ENCODE assay signal across 26 mouse cellular contexts in the genomic region with DNA sequence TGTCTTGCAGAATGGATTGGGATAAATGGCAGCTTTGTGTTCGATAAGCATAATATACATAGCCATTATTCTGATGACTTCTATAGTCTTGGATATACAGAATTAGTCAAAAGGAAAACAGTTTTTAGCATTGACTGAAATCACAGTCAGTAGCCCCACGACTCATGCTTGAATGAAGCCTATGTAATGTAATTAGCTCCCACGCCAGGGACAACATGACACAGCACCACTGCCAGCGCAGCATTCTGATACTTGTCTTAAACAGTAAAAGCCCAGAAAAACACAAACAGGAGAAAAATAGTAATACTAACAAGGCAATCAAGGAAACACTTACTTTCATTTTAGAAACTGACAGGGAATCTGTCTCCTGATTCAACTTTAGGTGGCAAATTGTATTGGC.
DNase-seq lines count a peak whose midpoint lies in the region; ATAC-seq and TF ChIP-seq lines count a peak whose summit lies in the region.
"Had no signal": no experiment of that assay in that cellular context is flagged by ENCODE, and none has a peak within 500 bp of the region (broad histone marks: within the 10 kb centered on the region; RNA-seq: fewer than 3 reads in every experiment).

No protein-coding gene starts in this region.

- H3K9ac ChIP-seq in midbrain, postnatal 0 days (replicated peaks; ENCODE audit: low read length, poor library complexity, severe bottlenecking): no peak overlapping the region
- no peak overlapping the region for H3K9ac ChIP-seq in midbrain, embryonic 11.5 days (ENCODE audit: low read length)
- H3K9ac ChIP-seq: embryonic facial prominence, embryonic 15.5 days; heart, embryonic 12.5 days; hindbrain, embryonic 15.5 days; limb, embryonic 13.5 days; midbrain, embryonic 12.5 days; neural tube, embryonic 13.5 days had no signal

- H3K4me2 ChIP-seq in midbrain, postnatal 0 days (ENCODE audit: low read depth, low read length, poor library complexity, severe bottlenecking): no peak overlapping the region
- H3K4me2 ChIP-seq in midbrain, embryonic 11.5 days: no peak overlapping the region
- H3K4me2 ChIP-seq: embryonic facial prominence, embryonic 15.5 days; heart, embryonic 12.5 days; hindbrain, embryonic 15.5 days; limb, embryonic 13.5 days; liver, embryonic 11.5 days; midbrain, embryonic 12.5 days; neural tube, embryonic 13.5 days had no signal

- peak; percentile 83 for ATAC-seq in frontal cortex, adult (ENCODE audit: low TSS enrichment)
- ATAC-seq in midbrain, postnatal 0 days (ENCODE audit: low FRiP score): no peak
- no peak for ATAC-seq in midbrain, embryonic 11.5 days (ENCODE audit: low FRiP score)
- ATAC-seq: activated CD4-positive, CD25-positive, alpha-beta regulatory T cell, adult 4 months had no signal

- H3K4me3 ChIP-seq in midbrain, postnatal 0 days (ENCODE audit: low read depth, low read length): no peak overlapping the region
- H3K4me3 ChIP-seq in midbrain, embryonic 11.5 days (ENCODE audit: low read depth, low read length): no peak overlapping the region
- H3K4me3 ChIP-seq: embryonic facial prominence, embryonic 10.5 days; embryonic facial prominence, embryonic 15.5 days; heart, adult 2 months; heart, embryonic 12.5 days; hindbrain, embryonic 15.5 days; limb, embryonic 13.5 days; midbrain, embryonic 12.5 days; neural tube, embryonic 13.5 days had no signal

- no peaks in the 10 kb centered on the region for H3K27me3 ChIP-seq in midbrain, postnatal 0 days (ENCODE audit: insufficient read depth, low read length)
- H3K27me3 ChIP-seq in midbrain, embryonic 11.5 days (ENCODE audit: control insufficient read depth, insufficient read depth, low read length): no peaks in the 10 kb centered on the region
- H3K27me3 ChIP-seq: CH12.LX; embryonic facial prominence, embryonic 15.5 days; heart, embryonic 12.5 days; hindbrain, embryonic 15.5 days; limb, embryonic 13.5 days; midbrain, embryonic 12.5 days; neural tube, embryonic 13.5 days had no signal

- no peaks in the 10 kb centered on the region for H3K4me1 ChIP-seq in midbrain, postnatal 0 days (ENCODE audit: insufficient read depth, low read length)
- no peaks in the 10 kb centered on the region for H3K4me1 ChIP-seq in midbrain, embryonic 11.5 days (ENCODE audit: control insufficient read depth, insufficient read depth, low read length)
- H3K4me1 ChIP-seq: embryonic facial prominence, embryonic 10.5 days; embryonic facial prominence, embryonic 15.5 days; heart, embryonic 12.5 days had no signal

- peak; percentile 28 to 35 for DNase-seq in cerebellum, postnatal 10 days
- no peak for DNase-seq in cerebellum, adult 11 months
- DNase-seq in frontal cortex, postnatal 14 days (ENCODE audit: low spot score in 2 of 2): no peak
- DNase-seq in midbrain, postnatal 0 days (ENCODE audit: low spot score): peak; percentile 27
- DNase-seq in midbrain, embryonic 11.5 days (ENCODE audit: low spot score, missing footprints): no peak
- peak; percentile 44 for DNase-seq in retina, embryonic 14.5 days (ENCODE audit: low spot score)
- no peak for DNase-seq in spleen, postnatal 36 days (ENCODE audit: low spot score in 2 of 2)
- DNase-seq: adrenal gland, adult 2 months; cerebellum, adult 11-12 months; heart, adult 2 months; kidney, adult 18-20 months; kidney, postnatal 36 days; layer of hippocampus, postnatal 36 days; lung, postnatal 36 days; thymus, postnatal 4 days had no signal

- H3K27ac ChIP-seq in midbrain, postnatal 0 days (ENCODE audit: low read depth, low read length): no peak overlapping the region
- no peak overlapping the region for H3K27ac ChIP-seq in midbrain, embryonic 11.5 days (ENCODE audit: low read depth, low read length)
- H3K27ac ChIP-seq: embryonic facial prominence, embryonic 10.5 days; embryonic facial prominence, embryonic 15.5 days; heart, adult 2 months; hindbrain, embryonic 15.5 days; limb, embryonic 13.5 days; midbrain, embryonic 12.5 days; neural tube, embryonic 13.5 days had no signal

- no peak for TF ChIP-seq CTCF in midbrain, postnatal 0 days (IDR thresholded peaks at IDR 0.05)

- H3K36me3 ChIP-seq in midbrain, postnatal 0 days (ENCODE audit: insufficient read depth, low read length): no peaks in the 10 kb centered on the region
- H3K36me3 ChIP-seq in midbrain, embryonic 11.5 days (ENCODE audit: control insufficient read depth, insufficient read depth, low read length): no peaks in the 10 kb centered on the region
- H3K36me3 ChIP-seq: embryonic facial prominence, embryonic 10.5 days; embryonic facial prominence, embryonic 15.5 days; heart, embryonic 12.5 days; hindbrain, embryonic 15.5 days; limb, embryonic 13.5 days; midbrain, embryonic 12.5 days; neural tube, embryonic 13.5 days had no signal

- 69% methylated on average over 4 of the region's 4 CpGs for WGBS in midbrain, postnatal 0 days
- WGBS in midbrain, embryonic 11.5 days: 73% methylated on average over 4 of the region's 4 CpGs

- no peaks in the 10 kb centered on the region for H3K9me3 ChIP-seq in midbrain, postnatal 0 days (ENCODE audit: low read length)
- H3K9me3 ChIP-seq in midbrain, embryonic 11.5 days (ENCODE audit: control insufficient read depth, low read length): no peaks in the 10 kb centered on the region
- H3K9me3 ChIP-seq: embryonic facial prominence, embryonic 10.5 days; embryonic facial prominence, embryonic 15.5 days; heart, embryonic 12.5 days; hindbrain, embryonic 15.5 days; limb, embryonic 13.5 days; midbrain, embryonic 12.5 days; neural tube, embryonic 13.5 days had no signal

Comparison
In these comparisons a context has a peak if more than half of its experiments do, and no peak if none do; other contexts are left out.
1. DNase-seq: peak in cerebellum, postnatal 10 days (2 of 2), midbrain, postnatal 0 days (single experiment) and retina, embryonic 14.5 days (single experiment); none in cerebellum, adult 11 months (single experiment), frontal cortex, postnatal 14 days (0 of 2), midbrain, embryonic 11.5 days (single experiment) and spleen, postnatal 36 days (0 of 2).